Mouse (Mus musculus): ENCODE results near the gene Gpc4. TPM values are rescaled to one million over a fixed set of nuclear protein-coding genes. Genes with fewer than 3 reads are reported as not detected.

Gpc4 gene
- total and polyA plus RNA-seq, 2 experiments from 2014 or later = 19.1 to 33.9 TPM

DNA sequence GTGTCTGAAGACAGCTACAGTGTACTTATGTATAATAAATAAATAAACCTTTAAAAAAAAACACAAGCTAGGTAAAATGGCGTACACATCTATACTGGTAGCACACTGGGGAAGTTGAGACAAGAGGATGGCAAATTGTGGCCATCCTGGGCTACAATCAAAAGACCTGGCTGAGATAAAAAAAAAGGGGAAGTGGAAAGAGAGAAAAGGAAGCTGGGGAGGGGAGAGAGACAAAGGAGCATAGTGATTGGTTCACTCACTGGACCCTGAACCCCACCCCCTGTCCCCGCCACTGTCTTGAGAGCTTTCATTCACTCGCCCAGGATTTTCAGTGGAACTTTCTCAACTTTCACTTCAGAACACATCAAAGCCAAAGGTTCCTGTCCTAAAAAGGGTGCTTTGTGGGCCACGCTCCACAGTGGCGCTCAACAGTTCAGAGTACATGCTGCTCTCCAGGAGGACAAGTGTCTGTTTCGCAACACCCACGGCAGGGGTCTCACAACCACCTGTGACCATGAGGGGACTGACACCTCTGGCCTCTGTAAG is 9.6 kb downstream of the Gpc4 start:
- Histone ChIP-seq H3K9ac (replicated peaks; ENCODE audit: low read depth, low read length) (no peak overlapping the region), H3K9me3 (replicated peaks; ENCODE audit: control insufficient read depth, low read length) (no peaks in the 10 kb centered on the region), H3K27me3 (ENCODE audit: control insufficient read depth, insufficient read depth, low read length) (no peaks in the 10 kb centered on the region), H3K4me1 (ENCODE audit: control insufficient read depth, insufficient read depth) (no peaks in the 10 kb centered on the region; the same call in 1 of the 2 replicates), H3K27ac (ENCODE audit: low read depth) (no peak overlapping the region), H3K4me2 (ENCODE audit: low read depth, low read length) (no peak overlapping the region), H3K36me3 (replicated peaks; ENCODE audit: control insufficient read depth, insufficient read depth, low read length) (no peaks in the 10 kb centered on the region), H3K4me3 (ENCODE audit: low read depth, low read length) (no peak overlapping the region)
- no peak for ATAC-seq (ENCODE audit: insufficient read depth, low read depth)
- TF ChIP-seq EP300 (IDR thresholded peaks at IDR 0.05; ENCODE audit: low read depth) (no peak), CTCF (IDR thresholded peaks at IDR 0.05; ENCODE audit: low read depth) (no peak)
- no peak for DNase-seq (ENCODE audit: low spot score)
- 78% methylated on average over 7 of the region's 7 CpGs for WGBS

DNA sequence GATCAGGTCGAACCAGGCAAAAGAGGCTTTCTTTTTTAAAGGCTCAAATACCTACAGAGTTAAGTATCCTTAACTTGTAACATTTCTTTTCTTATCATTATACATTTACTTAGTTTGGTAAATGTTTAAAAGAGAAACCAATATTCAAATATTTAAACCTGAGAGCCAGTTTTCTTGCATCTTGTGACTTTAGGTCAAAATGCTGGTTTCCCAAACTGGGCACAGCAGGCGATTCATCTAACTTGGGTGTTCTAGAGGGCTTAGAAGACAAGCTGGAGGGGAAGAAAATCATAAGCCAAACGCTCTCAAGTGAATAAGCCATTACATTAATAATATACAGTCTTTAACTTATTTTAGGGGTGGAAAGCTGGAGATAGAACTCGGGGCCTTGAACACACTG is 10.2 kb downstream of the Gpc4 start:
- H3K4me3 ChIP-seq (ENCODE audit: low read depth, low read length) = no peak overlapping the region
- 87% methylated on average over 4 of the region's 4 CpGs for WGBS
- DNase-seq (ENCODE audit: low spot score) (no peak), ATAC-seq (ENCODE audit: insufficient read depth, low read depth) (no peak)
- no peaks in the 10 kb centered on the region for H3K36me3 ChIP-seq (replicated peaks; ENCODE audit: control insufficient read depth, insufficient read depth, low read length)
- H3K27ac ChIP-seq (ENCODE audit: low read depth) = no peak overlapping the region
- no peaks in the 10 kb centered on the region for H3K27me3 ChIP-seq (ENCODE audit: control insufficient read depth, insufficient read depth, low read length)
- H3K4me1 ChIP-seq (ENCODE audit: control insufficient read depth, insufficient read depth) = no peaks in the 10 kb centered on the region; the same call in 1 of the 2 replicates
- TF ChIP-seq CTCF (IDR thresholded peaks at IDR 0.05; ENCODE audit: low read depth) = no peak
- no peak for TF ChIP-seq EP300 (IDR thresholded peaks at IDR 0.05; ENCODE audit: low read depth)
- no peak overlapping the region for H3K4me2 ChIP-seq (ENCODE audit: low read depth, low read length)
- no peaks in the 10 kb centered on the region for H3K9me3 ChIP-seq (replicated peaks; ENCODE audit: control insufficient read depth, low read length)
- H3K9ac ChIP-seq (replicated peaks; ENCODE audit: low read depth, low read length) = no peak overlapping the region

DNA sequence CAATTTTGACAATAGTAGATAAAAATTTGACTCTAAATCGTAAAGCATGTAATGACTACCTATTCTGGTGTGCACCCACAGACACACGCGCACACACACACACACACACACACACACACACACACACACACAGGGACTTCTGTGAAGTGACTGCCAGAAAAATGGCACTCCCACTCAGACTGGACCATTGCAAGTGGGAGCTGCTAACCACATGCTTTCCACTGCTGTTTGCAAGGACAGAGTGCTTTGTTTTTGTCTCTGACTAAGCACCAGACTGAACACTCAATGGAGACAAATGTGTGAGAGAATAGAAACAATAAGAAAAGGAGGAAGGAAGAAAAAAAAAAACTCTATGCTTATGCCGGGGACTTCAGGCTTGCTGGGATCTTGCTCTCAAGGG is 11.6 kb downstream of the Gpc4 start:
- 67% methylated on average over 4 of the region's 4 CpGs for WGBS
- DNase-seq (ENCODE audit: low spot score) = no peak
- H3K36me3 ChIP-seq (replicated peaks; ENCODE audit: control insufficient read depth, insufficient read depth, low read length) = no peaks in the 10 kb centered on the region

DNA sequence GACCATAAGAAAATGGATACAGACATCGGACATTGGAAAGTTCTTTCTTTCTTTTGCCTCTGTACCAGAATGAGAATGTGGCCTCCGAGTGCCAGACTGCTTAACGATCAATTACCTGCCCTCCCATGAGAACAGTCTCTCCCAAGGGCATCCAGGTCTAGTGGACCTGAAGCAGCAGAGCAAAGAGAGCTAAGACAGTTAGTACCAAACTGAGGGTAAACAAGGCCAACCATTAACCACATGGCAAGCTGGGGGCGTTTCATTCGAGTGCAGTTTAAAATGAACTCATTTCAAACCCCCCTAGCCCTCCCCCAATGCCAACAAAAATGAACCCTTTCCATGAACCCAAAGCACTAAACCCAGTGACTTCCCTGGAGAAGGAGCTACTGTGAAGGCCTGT is 12.1 kb downstream of the Gpc4 start:
- Histone ChIP-seq H3K27me3 (ENCODE audit: control insufficient read depth, insufficient read depth, low read length) (no peaks in the 10 kb centered on the region), H3K4me2 (ENCODE audit: low read depth, low read length) (no peak overlapping the region), H3K9me3 (replicated peaks; ENCODE audit: control insufficient read depth, low read length) (no peaks in the 10 kb centered on the region), H3K27ac (ENCODE audit: low read depth) (no peak overlapping the region), H3K9ac (replicated peaks; ENCODE audit: low read depth, low read length) (no peak overlapping the region), H3K36me3 (replicated peaks; ENCODE audit: control insufficient read depth, insufficient read depth, low read length) (no peaks in the 10 kb centered on the region), H3K4me1 (ENCODE audit: control insufficient read depth, insufficient read depth) (no peaks in the 10 kb centered on the region; the same call in 1 of the 2 replicates), H3K4me3 (ENCODE audit: low read depth, low read length) (no peak overlapping the region)
- no peak for TF ChIP-seq CTCF (IDR thresholded peaks at IDR 0.05; ENCODE audit: low read depth)
- no peak for TF ChIP-seq EP300 (IDR thresholded peaks at IDR 0.05; ENCODE audit: low read depth)
- DNase-seq (ENCODE audit: low spot score) (no peak), ATAC-seq (ENCODE audit: insufficient read depth, low read depth) (no peak)
- 87% methylated on average over 5 of the region's 5 CpGs for WGBS

More for the DNA sequence above, 11.6 kb downstream of the Gpc4 start:
- no peak overlapping the region for H3K4me2 ChIP-seq (ENCODE audit: low read depth, low read length)
- H3K9me3 ChIP-seq (replicated peaks; ENCODE audit: control insufficient read depth, low read length) = no peaks in the 10 kb centered on the region
- no peak overlapping the region for H3K9ac ChIP-seq (replicated peaks; ENCODE audit: low read depth, low read length)
- no peak overlapping the region for H3K27ac ChIP-seq (ENCODE audit: low read depth)
- no peaks in the 10 kb centered on the region for H3K27me3 ChIP-seq (ENCODE audit: control insufficient read depth, insufficient read depth, low read length)
- H3K4me3 ChIP-seq (ENCODE audit: low read depth, low read length) = no peak overlapping the region
- TF ChIP-seq CTCF (IDR thresholded peaks at IDR 0.05; ENCODE audit: low read depth) (no peak), EP300 (IDR thresholded peaks at IDR 0.05; ENCODE audit: low read depth) (no peak)
- no peak for ATAC-seq (ENCODE audit: insufficient read depth, low read depth)
- no peaks in the 10 kb centered on the region; the same call in 1 of the 2 replicates for H3K4me1 ChIP-seq (ENCODE audit: control insufficient read depth, insufficient read depth)

DNA sequence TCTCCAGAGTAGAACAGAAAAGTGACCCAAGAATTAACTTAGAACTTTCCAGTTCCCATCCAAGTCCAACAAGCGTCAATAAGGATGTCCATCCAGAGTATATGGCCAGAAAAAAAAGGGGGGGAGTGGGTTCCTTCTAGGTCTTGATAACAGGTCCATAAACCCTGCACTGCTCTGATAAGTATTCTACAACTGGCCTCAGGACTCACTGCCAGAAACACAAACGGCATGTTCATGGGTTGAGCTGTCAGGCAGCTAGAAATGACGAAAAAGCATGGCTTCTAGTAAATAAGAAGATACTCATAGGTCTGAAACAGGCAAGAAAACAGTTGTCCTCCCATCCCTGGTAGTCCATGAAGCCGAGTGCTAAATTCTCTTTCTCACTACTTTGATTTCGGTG is 13.5 kb downstream of the Gpc4 start:
- H3K27ac ChIP-seq (ENCODE audit: low read depth) = no peak overlapping the region
- H3K9me3 ChIP-seq (replicated peaks; ENCODE audit: control insufficient read depth, low read length) = no peaks in the 10 kb centered on the region
- no peak for DNase-seq (ENCODE audit: low spot score)
- 57% methylated on average over 5 of the region's 5 CpGs for WGBS
- H3K4me2 ChIP-seq (ENCODE audit: low read depth, low read length) = no peak overlapping the region
- H3K4me3 ChIP-seq (ENCODE audit: low read depth, low read length) = no peak overlapping the region
- TF ChIP-seq EP300 (IDR thresholded peaks at IDR 0.05; ENCODE audit: low read depth) (no peak), CTCF (IDR thresholded peaks at IDR 0.05; ENCODE audit: low read depth) (no peak)
- H3K36me3 ChIP-seq (replicated peaks; ENCODE audit: control insufficient read depth, insufficient read depth, low read length) = no peaks in the 10 kb centered on the region
- no peaks in the 10 kb centered on the region for H3K27me3 ChIP-seq (ENCODE audit: control insufficient read depth, insufficient read depth, low read length)
- no peak for ATAC-seq (ENCODE audit: insufficient read depth, low read depth)
- no peak overlapping the region for H3K9ac ChIP-seq (replicated peaks; ENCODE audit: low read depth, low read length)
- no peaks in the 10 kb centered on the region; the same call in 1 of the 2 replicates for H3K4me1 ChIP-seq (ENCODE audit: control insufficient read depth, insufficient read depth)

DNA sequence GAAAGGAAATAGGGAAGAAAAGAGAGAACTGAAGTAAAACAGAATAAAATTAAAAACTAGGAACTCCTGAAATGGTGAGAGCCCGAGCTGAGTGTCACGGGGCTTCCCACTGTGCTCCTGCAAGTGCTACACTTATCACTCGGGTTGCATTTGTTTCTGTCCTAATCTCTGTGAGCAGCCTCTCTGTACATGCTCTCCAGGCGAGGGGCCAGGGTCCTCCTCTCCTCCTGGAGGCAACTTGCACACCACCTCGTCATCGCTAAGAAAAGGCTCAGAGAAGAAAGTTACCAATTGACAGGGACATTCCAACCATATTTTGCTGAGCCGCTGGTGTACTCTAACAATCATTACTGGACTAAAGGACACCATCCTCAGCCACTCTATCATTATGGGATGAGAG is 14.0 kb downstream of the Gpc4 start:
- Histone ChIP-seq H3K9me3 (replicated peaks; ENCODE audit: control insufficient read depth, low read length) (no peaks in the 10 kb centered on the region), H3K9ac (replicated peaks; ENCODE audit: low read depth, low read length) (no peak overlapping the region), H3K27ac (ENCODE audit: low read depth) (peak overlapping the region; percentile 25; the same call in 1 of the 2 replicates), H3K4me2 (ENCODE audit: low read depth, low read length) (peak overlapping the region; percentile 23; the same call in 1 of the 2 replicates), H3K36me3 (replicated peaks; ENCODE audit: control insufficient read depth, insufficient read depth, low read length) (no peaks in the 10 kb centered on the region), H3K27me3 (ENCODE audit: control insufficient read depth, insufficient read depth, low read length) (no peaks in the 10 kb centered on the region), H3K4me1 (ENCODE audit: control insufficient read depth, insufficient read depth) (no peaks in the 10 kb centered on the region; the same call in 1 of the 2 replicates), H3K4me3 (ENCODE audit: low read depth, low read length) (no peak overlapping the region)
- DNase-seq (ENCODE audit: low spot score) (peak; percentile 23), ATAC-seq (ENCODE audit: insufficient read depth, low read depth) (no peak)
- WGBS = 28% methylated on average over 7 of the region's 7 CpGs
- no peak for TF ChIP-seq CTCF (IDR thresholded peaks at IDR 0.05; ENCODE audit: low read depth)
- TF ChIP-seq EP300 (IDR thresholded peaks at IDR 0.05; ENCODE audit: low read depth) = no peak

Measured in heart, postnatal 0 days (tissue).